ENCODE assay signal across 8 mouse cellular contexts in genomic region chr2:160741580-160741979, GRCm38 (mm10). TPM values are rescaled to one million over a fixed set of nuclear protein-coding genes. Genes with fewer than 3 reads are reported as not detected.
DNase-seq lines count a peak whose midpoint lies in the region; ATAC-seq and TF ChIP-seq lines count a peak whose summit lies in the region.

No protein-coding gene starts in this region.

- no peak for TF ChIP-seq CTCF in gastrocnemius, adult 2 months (IDR thresholded peaks at IDR 0.05)
- no peak for TF ChIP-seq CTCF in liver, adult 2 months (IDR thresholded peaks at IDR 0.05; ENCODE audit: low read depth, low read length)

- no peak for DNase-seq in gastrocnemius, adult 2 months
- DNase-seq in gastrocnemius, adult 18-20 months (ENCODE audit: low spot score): no peak
- DNase-seq in liver, adult 2 months (ENCODE audit: extremely low read depth, low read depth, low spot score): no peak
- no peak for DNase-seq in liver
- no peak for DNase-seq in embryonic facial prominence, embryonic 14.5 days (ENCODE audit: low spot score)
- DNase-seq in cerebellum, postnatal 36 days: no peak
- DNase-seq in cerebellum, adult 9-11 months: no peak

- peak overlapping the region; percentile 94 for H3K27ac ChIP-seq in gastrocnemius, adult 2 months
- peak overlapping the region; percentile 87 for H3K27ac ChIP-seq in liver, adult 2 months (replicated peaks; ENCODE audit: insufficient read depth, low read depth, low read length)
- H3K27ac ChIP-seq in embryonic facial prominence, embryonic 14.5 days (replicated peaks; ENCODE audit: low read depth, low read length): 0 out of 2 replicates have a peak overlapping the region, but pooled peaks have one; percentile 23
- H3K27ac ChIP-seq in liver, embryonic 15.5 days (replicated peaks): no peak overlapping the region

- ATAC-seq in embryonic facial prominence, embryonic 14.5 days (ENCODE audit: low read depth): no peak
- 0 out of 2 replicates have a peak, but pooled peaks have one; percentile 10 for ATAC-seq in liver, embryonic 15.5 days (ENCODE audit: insufficient read depth)

- H3K4me2 ChIP-seq in embryonic facial prominence, embryonic 14.5 days (ENCODE audit: low read depth, low read length): no peak overlapping the region
- H3K4me2 ChIP-seq in liver, embryonic 15.5 days: no peak overlapping the region

- H3K9ac ChIP-seq in liver, adult 2 months (ENCODE audit: low read depth, low read length): no peak overlapping the region
- H3K9ac ChIP-seq in embryonic facial prominence, embryonic 14.5 days (ENCODE audit: low read depth, low read length): no peak overlapping the region
- H3K9ac ChIP-seq in liver, embryonic 15.5 days: no peak overlapping the region

- no peaks in the 10 kb centered on the region for H3K36me3 ChIP-seq in liver, adult 2 months (ENCODE audit: control insufficient read depth, insufficient read depth, low read length)
- H3K36me3 ChIP-seq in embryonic facial prominence, embryonic 14.5 days (ENCODE audit: control insufficient read depth, insufficient read depth, low read length): peaks cover 39% of the 10 kb centered on the region
- no peaks in the 10 kb centered on the region for H3K36me3 ChIP-seq in liver, embryonic 15.5 days (replicated peaks)

- no peak for TF ChIP-seq POLR2A in liver, adult 2 months (IDR thresholded peaks at IDR 0.05; ENCODE audit: extremely low read depth, insufficient read depth, low read length)

- peaks cover 50% of the 10 kb centered on the region for H3K79me2 ChIP-seq in liver, adult 2 months (ENCODE audit: control insufficient read depth, insufficient read depth, low read length)

- H3K4me3 ChIP-seq in gastrocnemius, adult 2 months: no peak overlapping the region; the same call in 1 of the 2 replicates
- H3K4me3 ChIP-seq in liver, adult 2 months (ENCODE audit: insufficient read depth, low read depth, low read length): no peak overlapping the region
- H3K4me3 ChIP-seq in embryonic facial prominence, embryonic 14.5 days (ENCODE audit: low read depth, low read length): no peak overlapping the region
- H3K4me3 ChIP-seq in liver, embryonic 15.5 days (replicated peaks): no peak overlapping the region

- no peaks in the 10 kb centered on the region for H3K27me3 ChIP-seq in liver, adult 2 months (ENCODE audit: control insufficient read depth, insufficient read depth, low read length)
- no peaks in the 10 kb centered on the region for H3K27me3 ChIP-seq in embryonic facial prominence, embryonic 14.5 days (replicated peaks; ENCODE audit: control insufficient read depth, insufficient read depth, low read length)
- H3K27me3 ChIP-seq in liver, embryonic 15.5 days: no peaks in the 10 kb centered on the region

- no peaks in the 10 kb centered on the region for H3K9me3 ChIP-seq in embryonic facial prominence, embryonic 14.5 days (ENCODE audit: control insufficient read depth, low read length)
- no peaks in the 10 kb centered on the region for H3K9me3 ChIP-seq in liver, embryonic 15.5 days (replicated peaks)

- intact Hi-C loops in gastrocnemius, adult 2 months (cut with DNase I): no loop called here

- H3K4me1 ChIP-seq in liver, adult 2 months (ENCODE audit: control insufficient read depth, insufficient read depth, low read length): peaks cover 53% of the 10 kb centered on the region
- H3K4me1 ChIP-seq in embryonic facial prominence, embryonic 14.5 days (ENCODE audit: control insufficient read depth, insufficient read depth, low read length): peaks cover 26% of the 10 kb centered on the region
- H3K4me1 ChIP-seq in liver, embryonic 15.5 days (replicated peaks): peaks cover 19% of the 10 kb centered on the region

- 43% methylated on average over 3 of the region's 3 CpGs for WGBS in liver, adult 2 months
- WGBS in embryonic facial prominence, embryonic 14.5 days: 61% methylated on average over 3 of the region's 3 CpGs
- 23% methylated on average over 3 of the region's 3 CpGs for WGBS in liver, embryonic 15.5 days (ENCODE audit: insufficient replicate concordance)

RNA-seq across cellular contexts. Expression of gene Plcg1, which starts 10.5 kb away (rescaled TPM):
- 10 to 100 TPM; 24.9 to 25.3 TPM for total RNA-seq in gastrocnemius, adult 2 months (2021)
- 10 to 100 TPM; 17.3 to 18.0 TPM for total RNA-seq in gastrocnemius, adult 18-20 months (2021)
- total RNA-seq in liver, adult 2 months (2014; rRNA removed): 37.3 and 40.9 TPM in 2 replicates
- polyA plus RNA-seq in liver, adult 2 months (2012; rRNA removed): 24.9 and 30.0 TPM in 2 replicates
- polyA plus RNA-seq in embryonic facial prominence, embryonic 14.5 days (2014; fragmentation: Nextera tagmentation; extraction: Ambion mirVana): 50.4 and 54.6 TPM in 2 replicates
- 4.5 and 5.2 TPM in 2 replicates for polyA plus RNA-seq in liver, embryonic 15.5 days (2015; fragmentation: Nextera tagmentation; extraction: Ambion mirVana)
